Mouse (Mus musculus) neural tube, postnatal 0 days (tissue): ENCODE data around the gene Fam193a. TPM values are rescaled to one million over a fixed set of nuclear protein-coding genes. Genes with fewer than 3 reads are reported as not detected.

Experiments used
- polyA plus RNA-seq: library from polyadenylated mRNA; unstranded; fragments of >200 nt; fragmentation: Nextera tagmentation; extraction: Ambion mirVana; gene quantifications from 2 replicates; pipeline ENCODE4 v1.2.1, GENCODE M21; 2015

Fam193a gene
- polyA plus RNA-seq, result 12.1 and 13.2 TPM in 2 replicates

GRCm38 (mm10) chr5:34369341-34370021, at the start of gene Fam193a:
Fam193a (plus strand) TSS chr5:34369933.

DNA sequence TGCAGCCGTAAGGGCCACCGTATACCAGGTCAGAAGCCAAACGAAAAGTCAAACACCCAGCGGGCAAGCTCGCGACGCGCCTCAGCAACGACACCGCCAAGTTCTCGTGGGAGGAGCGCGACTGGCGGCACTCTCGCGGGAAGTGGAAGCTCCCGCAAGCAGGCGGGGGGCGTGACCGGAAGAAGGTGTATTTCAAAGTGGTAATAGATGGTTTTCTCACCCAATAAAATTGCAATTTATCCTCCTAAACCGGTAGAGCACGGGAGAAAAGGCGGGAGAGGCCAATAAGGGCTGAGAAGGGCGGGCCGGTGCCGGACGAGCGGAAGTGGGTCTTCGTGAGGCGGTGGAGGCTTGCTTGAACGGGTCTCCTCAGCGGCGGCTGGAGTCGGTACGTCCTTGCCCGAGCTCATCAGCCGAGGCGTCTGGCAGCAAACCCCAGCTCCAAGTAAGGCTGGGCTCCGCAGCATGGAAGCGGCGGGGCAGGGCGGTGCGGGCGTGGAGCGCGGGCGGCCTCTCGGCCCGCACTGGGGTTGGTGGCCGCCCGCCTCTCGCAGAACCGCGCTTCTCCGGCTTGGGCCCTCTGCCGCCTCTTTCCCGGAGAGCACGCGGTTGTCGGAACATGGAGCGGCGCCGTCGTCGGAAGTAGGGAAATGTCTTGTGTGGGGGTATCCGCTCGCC, 33.5 kb upstream of the Fam193a start, which contains the start of gene Rnf4:
Rnf4 (plus strand) TSS at position 193 of the 678 bp plus-strand sequence.

GRCm38 (mm10) chr5:34513466-34514217, 143.9 kb downstream of the Fam193a start, which contains the start of gene Tnip2:
Tnip2 (minus strand) TSS chr5:34513991.

DNA sequence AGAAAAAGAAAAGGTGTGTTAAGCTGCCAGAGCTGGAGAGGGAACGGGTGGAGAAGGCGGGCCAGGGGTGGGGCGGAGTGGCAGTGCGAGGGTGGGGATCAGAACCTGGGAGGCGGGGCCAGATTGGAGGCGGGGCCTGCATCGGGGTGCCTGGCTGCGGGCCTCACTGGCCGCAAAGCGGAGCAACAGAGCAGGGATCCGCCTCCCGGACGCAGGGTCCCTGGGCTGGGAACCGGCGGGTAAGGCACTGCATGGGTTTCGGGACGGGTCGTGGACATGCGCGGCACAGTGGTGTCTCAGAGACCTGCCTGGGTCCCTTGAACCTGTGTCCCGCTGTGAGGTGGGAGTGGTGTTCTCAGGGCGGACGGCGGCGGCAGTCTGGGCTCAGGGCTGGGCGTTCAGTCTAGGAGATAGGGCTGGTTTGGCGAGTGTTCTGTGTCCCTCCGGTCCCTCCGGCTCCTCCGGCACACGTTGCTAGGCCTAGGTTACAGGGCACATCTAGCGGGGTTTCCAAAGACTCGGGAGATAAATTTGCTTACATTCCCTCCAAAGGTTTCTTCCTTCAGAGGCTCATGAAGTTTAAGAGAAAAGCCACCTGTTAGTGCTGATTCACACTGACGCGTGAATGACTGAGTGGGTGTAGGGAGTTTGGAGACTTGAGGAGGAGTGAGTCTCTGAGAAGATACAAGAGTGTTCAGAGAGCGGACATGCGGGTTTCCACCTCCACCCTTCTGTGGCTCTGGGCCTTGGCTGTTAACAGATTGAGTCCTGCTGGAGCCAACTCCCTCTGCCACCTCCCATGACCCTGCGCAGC, 156.1 kb downstream of the Fam193a start, which contains the start of gene Sh3bp2:
Sh3bp2 (plus strand) TSS at position 176 of the 814 bp plus-strand sequence.

Other genes with a start within 250 kb of the Fam193a start
- 0.30 and 0.34 TPM in 2 replicates for gene Poln, start 200.5 kb upstream of the Fam193a start, polyA plus RNA-seq
- 9.4 and 10.6 TPM in 2 replicates for gene Haus3, start 200.4 kb upstream of the Fam193a start, polyA plus RNA-seq
- 18.4 and 25.0 TPM in 2 replicates for gene Mxd4, start 182.2 kb upstream of the Fam193a start, polyA plus RNA-seq
- 5.0 and 5.8 TPM in 2 replicates for gene Zfyve28, start 81.5 kb upstream of the Fam193a start, polyA plus RNA-seq
- gene Cfap99, start 81.3 kb upstream of the Fam193a start, polyA plus RNA-seq, result 0.24 and 0.41 TPM in 2 replicates
- gene Rnf4, start 33.6 kb upstream of the Fam193a start, polyA plus RNA-seq, result 89.4 and 93.0 TPM in 2 replicates
- 15.9 and 17.0 TPM in 2 replicates for gene Tnip2, start 144.1 kb downstream of the Fam193a start, polyA plus RNA-seq
- gene Sh3bp2, start 155.9 kb downstream of the Fam193a start, polyA plus RNA-seq, result 18.8 and 19.7 TPM in 2 replicates
- gene Add1, start 203.7 kb downstream of the Fam193a start, polyA plus RNA-seq, result 155 and 168 TPM in 2 replicates